Mouse (Mus musculus) heart, adult 2 months (tissue): ENCODE measurements at regions not wholly inside any gene's neighbourhood (a gene's known extent, or its start where the extent isn't known, plus 50 kb on each side); places are given as distances from the start of the nearest gene placed in this dataset.

Source experiments
- DNase-seq, 2 experiments: peaks; one replicate each; pipeline ENCODE4 v3.0.0; 2021
- H3K27ac ChIP-seq: fragments of 200-600 bp; 2 replicates; pipeline ENCODE4 v1.8.1; 2022
- H3K27me3 ChIP-seq: fragments of 200-500 bp; 2 replicates; pipeline ENCODE4 v1.6.1; 2012; ENCODE audit warnings: mild to moderate bottlenecking, low read length, inconsistent platforms, mixed read lengths; ENCODE audit not compliant: control insufficient read depth, insufficient read depth
- H3K36me3 ChIP-seq: fragments of 200-500 bp; 2 replicates; pipeline ENCODE4 v1.6.1; 2012; ENCODE audit warnings: low read length, inconsistent platforms; ENCODE audit not compliant: control insufficient read depth, insufficient read depth
- H3K4me1 ChIP-seq: fragments of 200-500 bp; 2 replicates; pipeline ENCODE4 v1.6.1; 2011; ENCODE audit warnings: low read length; ENCODE audit not compliant: control insufficient read depth, insufficient read depth
- H3K4me3 ChIP-seq: fragments of 200-600 bp; 2 replicates; pipeline ENCODE4 v1.8.1; 2022
- H3K79me2 ChIP-seq: fragments of 200-500 bp; replicated peaks from 2 replicates; pipeline ENCODE4 v1.6.1; 2012; ENCODE audit warnings: mild to moderate bottlenecking, inconsistent platforms, low read length, moderate library complexity, mixed read lengths; ENCODE audit not compliant: control insufficient read depth, insufficient read depth
- H3K9ac ChIP-seq: fragments of 200-500 bp; 2 replicates; pipeline ENCODE4 v1.6.1; 2012; ENCODE audit warnings: low read depth, mild to moderate bottlenecking, control low read depth, inconsistent platforms, low read length, mixed read lengths
- CTCF ChIP-seq: fragments of 200-600 bp; IDR thresholded peaks from 2 replicates; pipeline ENCODE4 v1.8.1; 2022; ENCODE audit warnings: antibody characterized with exemption, mild to moderate bottlenecking, moderate library complexity
- EP300 ChIP-seq: fragments of 200-500 bp; IDR thresholded peaks from 2 replicates; pipeline ENCODE4 v1.6.1; 2011; ENCODE audit warnings: low read depth, low read length, control low read depth; ENCODE audit not compliant: insufficient read depth
- POLR2A ChIP-seq: fragments of 200-500 bp; IDR thresholded peaks from 2 replicates; pipeline ENCODE4 v1.6.1; 2011; ENCODE audit warnings: mild to moderate bottlenecking, low read depth, low read length, control low read depth; ENCODE audit not compliant: insufficient read depth
- WGBS: fragments of 180-500 bp; shearing (Covaris S2); methylation state at CpG from one replicate; pipeline ENCODE4 v1.1.7; 2018; 5-methylcytosine and 5-hydroxymethylcytosine counted together
- intact Hi-C: fragments of 180-260 bp; cut with DNase I; formaldehyde crosslinking; loops from one replicate; pipeline ENCODE4 v1.15.1; 2025

DNA sequence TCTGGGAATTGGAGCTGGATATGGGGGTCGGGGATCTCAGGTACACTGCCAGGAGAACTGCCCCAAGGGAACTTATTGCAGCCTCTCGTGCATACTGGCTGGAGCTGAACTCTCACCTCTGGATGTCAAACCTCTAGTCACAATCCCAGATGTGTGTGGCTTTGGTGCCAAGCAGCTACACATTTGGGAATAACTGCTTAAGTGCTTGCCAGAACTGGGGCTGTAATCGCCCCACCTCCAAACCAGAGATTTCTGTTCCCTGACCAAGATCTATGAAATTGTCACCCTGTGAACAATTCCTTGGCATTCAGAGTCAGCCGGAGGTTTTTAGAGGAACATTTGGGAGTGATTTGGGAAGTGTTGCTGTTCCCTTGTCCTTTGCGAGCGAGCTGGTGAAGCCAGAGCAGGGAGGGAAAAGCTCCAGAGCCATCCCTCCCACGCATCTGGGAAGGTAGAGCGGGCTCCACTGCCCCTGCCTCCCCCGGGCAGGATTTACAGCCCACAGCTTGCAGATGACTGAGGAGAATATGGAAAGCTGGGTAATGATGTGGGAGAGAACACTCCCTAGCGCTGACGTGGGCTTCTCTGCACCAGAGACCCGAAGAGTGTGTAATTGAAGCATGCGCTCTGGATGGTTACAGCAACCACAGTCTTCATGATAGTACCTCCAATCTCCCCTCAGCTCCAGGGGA lies 336.1 kb downstream of the Rps24 start:
- TF ChIP-seq CTCF, result no peak
- Histone ChIP-seq H3K36me3 (no peaks in the 10 kb centered on the region), H3K4me3 (no peak overlapping the region), H3K79me2 (no peaks in the 10 kb centered on the region), H3K9ac (no peak overlapping the region), H3K4me1 (no peaks in the 10 kb centered on the region), H3K27ac (no peak overlapping the region), H3K27me3 (no peaks in the 10 kb centered on the region)
- intact Hi-C loops, result no loop called here
- DNase-seq, result peak in 1 of 2 experiments; percentile 45
- 60% methylated on average over 13 of the region's 13 CpGs for WGBS

- no peak for TF ChIP-seq EP300
- TF ChIP-seq POLR2A, result no peak
- no peak for TF ChIP-seq CTCF
- Histone ChIP-seq H3K9ac (no peak overlapping the region), H3K4me3 (no peak overlapping the region), H3K27me3 (no peaks in the 10 kb centered on the region), H3K36me3 (no peaks in the 10 kb centered on the region), H3K4me1 (no peaks in the 10 kb centered on the region), H3K79me2 (no peaks in the 10 kb centered on the region), H3K27ac (no peak overlapping the region)
- intact Hi-C loops, result no loop called here
- no peak for DNase-seq
- WGBS, result 72% methylated on average over 2 of the region's 2 CpGs
Observed at GRCm38 (mm10) chr14:24824351-24824750, 337.4 kb downstream of the Rps24 start.

GRCm38 (mm10) chr14:24825722-24826386 lies 338.9 kb downstream of the Rps24 start:
- intact Hi-C loops, result no loop called here
- Histone ChIP-seq H3K36me3 (no peaks in the 10 kb centered on the region), H3K4me1 (no peaks in the 10 kb centered on the region), H3K9ac (no peak overlapping the region), H3K27ac (no peak overlapping the region), H3K79me2 (no peaks in the 10 kb centered on the region), H3K27me3 (no peaks in the 10 kb centered on the region), H3K4me3 (no peak overlapping the region)
- no peak for DNase-seq
- TF ChIP-seq CTCF, result no peak
- no peak for TF ChIP-seq POLR2A
- no peak for TF ChIP-seq EP300
- 83% methylated on average over 11 of the region's 11 CpGs for WGBS

GRCm38 (mm10) chr14:24826471-24827337 lies 339.8 kb downstream of the Rps24 start:
- no peak for DNase-seq
- Histone ChIP-seq H3K36me3 (no peaks in the 10 kb centered on the region), H3K4me3 (no peak overlapping the region), H3K27me3 (no peaks in the 10 kb centered on the region), H3K79me2 (no peaks in the 10 kb centered on the region), H3K9ac (no peak overlapping the region), H3K4me1 (no peaks in the 10 kb centered on the region), H3K27ac (no peak overlapping the region)
- WGBS, result 71% methylated on average over 13 of the region's 13 CpGs
- intact Hi-C loops, result no loop called here
- TF ChIP-seq EP300 (no peak), POLR2A (no peak), CTCF (no peak)

- Histone ChIP-seq H3K27me3 (no peaks in the 10 kb centered on the region), H3K4me3 (no peak overlapping the region), H3K9ac (no peak overlapping the region), H3K79me2 (no peaks in the 10 kb centered on the region), H3K4me1 (no peaks in the 10 kb centered on the region), H3K36me3 (no peaks in the 10 kb centered on the region), H3K27ac (no peak overlapping the region)
- intact Hi-C loops, result no loop called here
- no peak for DNase-seq
- 71% methylated on average over 8 of the region's 8 CpGs for WGBS
- TF ChIP-seq CTCF, result no peak
- TF ChIP-seq EP300, result no peak
- no peak for TF ChIP-seq POLR2A
Observed at GRCm38 (mm10) chr14:24827381-24828031, 340.6 kb downstream of the Rps24 start.
